Mouse (Mus musculus): Measurements from ENCODE around the gene Adamtsl2. TPM values are rescaled to one million over a fixed set of nuclear protein-coding genes. Genes with fewer than 3 reads are reported as not detected.

Adamtsl2 gene
- polyA plus RNA-seq, 1 experiment from 2014 or later = 2.1 TPM

- DNase-seq (ENCODE audit: low spot score) = no peak
These were observed 4.4 kb upstream of the Adamtsl2 start for GRCm38 (mm10) chr2:27074804-27075203.

GRCm38 (mm10) chr2:27075485-27075884, 3.7 kb upstream of the Adamtsl2 start:
- DNase-seq (ENCODE audit: low spot score) = no peak

GRCm38 (mm10) chr2:27077655-27078244, 1.4 kb upstream of the Adamtsl2 start:
- peak; percentile 65 for DNase-seq (ENCODE audit: low spot score)

GRCm38 (mm10) chr2:27078312-27078711, 867 bp upstream of the Adamtsl2 start:
- peak; percentile 33 for DNase-seq (ENCODE audit: low spot score)

- DNase-seq (ENCODE audit: low spot score) = no peak
These were observed 470 bp downstream of the Adamtsl2 start for GRCm38 (mm10) chr2:27079649-27080048.

- no peak for DNase-seq (ENCODE audit: low spot score)
These were observed 4.7 kb downstream of the Adamtsl2 start for GRCm38 (mm10) chr2:27083761-27084475.

GRCm38 (mm10) chr2:27084963-27085362, 5.8 kb downstream of the Adamtsl2 start:
- peak; percentile 72 for DNase-seq (ENCODE audit: low spot score)

- no peak for DNase-seq (ENCODE audit: low spot score)
These were observed 6.6 kb downstream of the Adamtsl2 start for GRCm38 (mm10) chr2:27085801-27086200.

GRCm38 (mm10) chr2:27086483-27087010, 7.4 kb downstream of the Adamtsl2 start:
- no peak for DNase-seq (ENCODE audit: low spot score)

- DNase-seq (ENCODE audit: low spot score) = no peak
These were observed 8.4 kb downstream of the Adamtsl2 start for GRCm38 (mm10) chr2:27087581-27087980.

- no peak for DNase-seq (ENCODE audit: low spot score)
These were observed 9.0 kb downstream of the Adamtsl2 start for GRCm38 (mm10) chr2:27088071-27088644.

GRCm38 (mm10) chr2:27088700-27089099, 9.5 kb downstream of the Adamtsl2 start:
- no peak for DNase-seq (ENCODE audit: low spot score)

- DNase-seq (ENCODE audit: low spot score) = no peak
These were observed 10.1 kb downstream of the Adamtsl2 start for GRCm38 (mm10) chr2:27089238-27089637.

- no peak for DNase-seq (ENCODE audit: low spot score)
These were observed 16.0 kb downstream of the Adamtsl2 start for GRCm38 (mm10) chr2:27095178-27095577.

GRCm38 (mm10) chr2:27096341-27096981, 17.3 kb downstream of the Adamtsl2 start:
- DNase-seq (ENCODE audit: low spot score) = no peak

GRCm38 (mm10) chr2:27097241-27097656, 18.1 kb downstream of the Adamtsl2 start:
- DNase-seq (ENCODE audit: low spot score) = peak; percentile 22

- no peak for DNase-seq (ENCODE audit: low spot score)
These were observed 18.6 kb downstream of the Adamtsl2 start for GRCm38 (mm10) chr2:27097776-27098175.

GRCm38 (mm10) chr2:27103554-27103953, 24.4 kb downstream of the Adamtsl2 start:
- no peak for DNase-seq (ENCODE audit: low spot score)

- DNase-seq (ENCODE audit: low spot score) = no peak
These were observed 27.6 kb downstream of the Adamtsl2 start for GRCm38 (mm10) chr2:27106816-27107215.

- DNase-seq (ENCODE audit: low spot score) = no peak
These were observed 29.0 kb downstream of the Adamtsl2 start for GRCm38 (mm10) chr2:27108144-27108543.

GRCm38 (mm10) chr2:27109052-27109451, 29.9 kb downstream of the Adamtsl2 start:
- no peak for DNase-seq (ENCODE audit: low spot score)

- no peak for DNase-seq (ENCODE audit: low spot score)
These were observed 33.4 kb downstream of the Adamtsl2 start for GRCm38 (mm10) chr2:27112585-27112984.

Measured in thymus, postnatal 0 days (tissue).